Mouse (Mus musculus) cerebellum, postnatal 4 days (tissue): Measurements from ENCODE around the gene 0610030E20Rik.

ENCODE experiments used
- DNase-seq, 2 experiments: peaks; one replicate each; pipeline ENCODE4 v3.0.0; 2022; ENCODE audit warnings: low spot score in 2 of 2, mixed read lengths in 1 of 2

Gene 0610030E20Rik

DNA sequence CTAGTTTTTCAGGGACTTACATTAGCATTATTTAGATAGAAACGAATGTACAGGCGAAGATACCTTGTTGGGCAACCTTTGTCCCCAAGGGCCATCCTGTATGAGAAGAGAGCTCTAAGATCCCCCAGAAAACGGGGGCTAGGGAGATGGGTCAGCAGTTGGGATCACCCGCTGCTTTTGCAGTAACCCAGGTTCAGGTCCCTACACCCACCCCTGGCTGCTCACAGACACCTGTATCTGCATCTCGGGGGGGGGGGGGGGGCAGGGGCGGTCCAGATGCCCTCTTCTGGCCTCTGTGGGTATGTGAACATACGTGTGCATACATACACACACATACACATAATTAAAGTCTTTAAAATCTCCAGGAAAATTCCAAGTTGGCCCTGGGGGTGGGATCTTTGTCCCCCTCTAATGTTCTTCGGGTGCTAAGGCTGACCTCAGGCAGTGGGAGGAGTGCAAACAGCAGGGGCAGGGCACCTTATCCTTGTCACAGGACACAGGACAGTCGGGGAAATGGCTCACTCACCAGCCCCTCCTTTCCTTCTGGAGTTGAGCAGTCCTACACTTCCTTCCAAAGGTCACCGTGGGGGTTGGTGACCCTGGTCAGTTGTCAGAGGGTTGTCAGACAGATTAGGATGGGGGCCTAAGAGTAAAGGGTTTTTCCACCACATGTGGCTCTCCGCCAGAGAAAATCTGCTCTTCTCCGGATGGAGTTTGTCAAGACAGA is 43.8 kb downstream of the 0610030E20Rik start:
- no peak for DNase-seq

DNA sequence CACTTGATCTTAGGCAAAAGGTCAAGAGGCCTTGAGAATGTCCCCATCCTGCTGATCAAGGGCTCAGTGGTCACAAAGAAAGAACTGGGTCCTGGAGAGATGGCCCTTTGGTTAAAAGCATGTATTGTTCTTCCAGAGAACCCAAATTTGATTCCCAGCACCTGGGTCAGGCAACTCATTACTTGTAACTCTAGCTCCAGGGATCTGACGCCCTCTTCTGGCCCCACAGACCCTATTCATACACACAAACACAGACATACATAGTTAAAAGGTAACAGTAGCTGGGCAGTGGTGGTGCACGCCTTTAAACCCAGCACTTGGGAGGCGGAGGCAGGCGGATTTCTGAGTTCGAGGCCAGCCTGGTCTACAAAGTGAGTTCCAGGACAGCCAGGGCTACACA is 45.2 kb downstream of the 0610030E20Rik start:
- no peak for DNase-seq

DNA sequence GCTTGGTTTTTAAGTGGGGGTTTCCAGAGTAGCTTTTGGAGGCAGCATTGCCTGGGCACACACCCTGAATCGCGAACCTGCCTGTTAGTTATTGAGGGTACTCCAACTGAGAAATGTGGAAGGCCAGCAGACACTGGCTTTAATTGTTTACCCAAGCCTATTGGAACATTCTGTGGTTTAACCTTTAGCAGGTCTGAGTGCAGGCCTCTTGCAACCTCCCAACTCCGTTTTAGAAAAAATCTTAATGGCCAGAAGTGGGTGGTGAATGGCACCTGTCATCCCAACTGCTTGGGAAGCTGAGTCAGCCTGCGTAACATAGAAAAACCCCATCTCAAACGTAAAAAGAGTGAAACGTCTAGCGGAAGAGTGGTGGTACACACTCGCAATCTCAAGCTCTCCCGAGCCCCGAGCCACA is 49.7 kb downstream of the 0610030E20Rik start:
- DNase-seq, result no peak

DNA sequence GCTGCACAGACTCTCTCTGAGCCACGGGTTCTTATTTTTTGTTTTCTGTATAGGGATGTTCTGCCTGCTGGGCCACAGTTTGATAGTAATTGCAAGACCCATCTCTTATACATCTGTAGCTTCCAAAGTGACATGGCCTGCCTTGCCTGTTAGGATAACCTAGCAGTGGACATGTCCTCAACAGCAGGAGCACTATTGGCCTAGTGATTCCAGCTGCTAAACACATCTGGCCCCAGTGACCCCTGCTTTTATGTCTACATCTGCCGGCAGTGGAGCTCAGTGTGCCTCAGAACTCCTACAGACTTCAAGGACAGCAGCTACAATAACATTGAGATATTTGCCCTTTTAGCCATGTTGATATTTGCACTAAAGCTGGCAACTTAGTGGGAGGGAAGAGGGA is 52.9 kb downstream of the 0610030E20Rik start:
- DNase-seq, result no peak

DNA sequence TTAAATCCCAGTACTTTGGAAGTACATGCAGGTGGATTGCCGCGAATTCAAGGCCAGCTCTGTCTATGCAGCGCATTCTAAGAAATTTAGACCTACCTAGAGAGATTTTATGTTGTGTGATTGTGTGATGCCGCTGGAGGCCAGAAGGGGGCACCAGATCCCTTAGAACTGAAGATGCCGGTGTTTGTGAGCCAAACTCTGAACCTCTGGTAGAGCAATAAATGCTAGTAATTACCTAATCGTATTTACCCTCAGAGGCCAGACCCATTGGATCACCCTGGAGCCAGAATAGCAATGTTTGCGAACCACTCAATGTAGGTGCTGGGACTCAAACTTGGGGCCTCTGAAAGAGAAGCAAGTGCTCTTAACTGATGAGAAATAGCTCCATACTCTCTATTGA is 54.8 kb downstream of the 0610030E20Rik start:
- peak in 1 of 2 experiments; percentile 67 for DNase-seq
